Mouse (Mus musculus) layer of hippocampus, postnatal 10 days (tissue): ENCODE measurements at regions not wholly inside any gene's neighbourhood (a gene's known extent, or its start where the extent isn't known, plus 50 kb on each side); places are given as distances from the start of the nearest gene placed in this dataset.

Experiments used
- DNase-seq, 2 experiments: peaks; one replicate each; pipeline ENCODE4 v3.0.0; 2021; ENCODE audit warnings: low spot score in 2 of 2

GRCm38 (mm10) chr10:21828432-21829061 lies 53.4 kb upstream of the Sgk1 start:
- no peak for DNase-seq

DNA sequence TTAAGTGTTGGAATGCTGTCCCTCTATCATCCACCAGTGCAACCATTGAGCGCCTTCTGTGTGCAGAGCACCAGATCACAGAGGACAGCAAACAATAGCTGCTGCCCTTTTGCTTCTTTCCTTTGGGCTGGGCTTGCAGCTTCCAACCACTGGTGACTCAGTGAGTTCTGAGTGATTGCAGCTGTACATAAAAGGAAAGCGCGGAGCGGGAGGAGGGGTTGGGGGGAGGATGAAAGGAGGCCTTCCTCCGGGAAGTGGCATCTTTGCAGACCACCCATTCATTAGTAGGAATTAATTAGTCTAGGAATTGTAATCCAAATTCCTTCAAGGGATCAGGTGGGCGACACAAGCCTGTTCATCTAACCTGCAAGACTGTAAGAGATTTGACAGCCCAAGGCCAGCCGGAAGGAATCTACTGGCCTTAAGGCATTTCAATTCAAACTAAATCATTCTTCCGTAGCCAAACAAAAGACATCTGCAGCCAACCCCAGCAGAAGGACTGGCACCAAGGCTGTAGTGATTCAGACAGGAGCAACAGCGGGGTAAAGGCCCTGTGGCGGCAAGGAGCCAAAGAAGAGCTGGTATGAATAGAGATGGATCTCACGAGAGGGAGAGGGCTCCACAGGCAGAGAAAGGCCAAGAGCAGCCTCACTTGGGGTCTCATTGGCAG lies 52.8 kb upstream of the Sgk1 start:
- DNase-seq, result no peak

DNA sequence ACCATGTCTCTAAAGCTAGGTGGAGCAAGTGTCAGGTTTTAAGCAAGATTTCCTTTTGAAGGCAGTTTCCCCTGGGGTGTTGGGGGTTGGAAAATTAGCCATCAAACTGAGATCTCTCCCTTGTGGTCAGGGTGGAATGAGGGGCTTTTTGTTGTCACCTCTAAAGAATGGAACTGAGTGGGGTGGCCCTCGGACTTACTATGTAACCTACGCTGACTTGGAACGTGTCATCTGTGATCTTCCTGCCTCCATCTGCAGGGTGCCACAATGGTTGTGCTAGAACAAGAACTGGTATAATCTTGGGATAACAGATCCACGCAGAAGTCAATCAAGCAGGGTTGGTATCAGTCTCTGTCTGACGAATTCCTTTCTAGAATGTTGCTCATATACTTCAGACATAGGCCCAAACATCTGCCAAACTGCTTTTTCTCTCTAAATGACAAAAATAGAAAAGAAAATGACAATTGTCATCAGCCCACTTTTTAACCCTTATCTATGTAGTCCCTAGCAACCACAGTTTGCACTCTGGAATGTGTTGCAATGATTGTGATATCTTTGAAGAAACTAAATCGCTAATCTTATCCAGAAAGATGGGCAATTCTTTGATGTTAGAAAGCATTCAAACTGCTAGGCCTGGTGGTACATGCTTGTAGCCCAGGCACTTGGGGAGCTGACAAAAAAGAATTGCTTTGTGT lies 50.8 kb upstream of the Sgk1 start:
- DNase-seq, result no peak
